Mouse (Mus musculus) gonadal fat pad, adult 2 months (tissue): ENCODE results near the gene Ginm1. TPM values are rescaled to one million over a fixed set of nuclear protein-coding genes. Genes with fewer than 3 reads are reported as not detected.
A peak's percentile ranks its signal among the peaks of the same experiment; 100 is the strongest.

Source experiments
- DNase-seq: peaks from one replicate; pipeline ENCODE4 v3.0.0-alpha.2; 2012; ENCODE audit warnings: low read depth
- polyA plus RNA-seq: library from polyadenylated mRNA; depleted of rRNA; stranded (reverse); fragments of >200 nt; gene quantifications from 2 replicates; pipeline ENCODE4 v1.2.3, GENCODE M21; 2012; rRNA removed

The Ginm1 gene
- polyA plus RNA-seq = 61.1 and 63.9 TPM in 2 replicates

- no peak for DNase-seq
Measured at GRCm38 (mm10) chr10:7792751-7793385, at the start of gene Ginm1, which contains the start of gene Ppil4. Gene Ginm1 (minus strand): TSS chr10:7792824. Gene Ppil4 (plus strand): TSS chr10:7792891.

- peak; percentile 81 for DNase-seq
Measured at GRCm38 (mm10) chr10:7841571-7842080, 49.0 kb upstream of the Ginm1 start.

DNA sequence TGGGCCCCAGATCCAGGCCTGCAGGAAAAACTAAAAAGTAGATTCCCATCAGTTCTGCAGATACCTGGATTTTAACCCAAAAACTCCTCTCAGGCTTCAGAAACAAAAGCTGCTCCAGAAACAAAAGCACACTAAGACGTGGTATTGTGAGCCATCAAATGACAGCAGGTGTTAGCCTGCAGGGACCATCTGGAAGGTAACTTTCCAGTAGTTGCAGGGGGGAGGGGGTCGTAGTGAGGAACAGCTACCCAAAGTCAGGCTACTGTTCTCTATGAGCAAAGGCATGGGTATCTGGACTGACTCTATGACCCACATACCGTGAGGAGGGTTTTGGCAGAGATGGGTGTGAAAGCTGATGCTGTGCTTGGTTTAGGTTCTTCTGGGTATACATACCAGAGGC, 48.2 kb upstream of the Ginm1 start:
- no peak for DNase-seq

- DNase-seq = no peak
Measured at GRCm38 (mm10) chr10:7840353-7840733, 47.7 kb upstream of the Ginm1 start.

GRCm38 (mm10) chr10:7839551-7840352, 47.1 kb upstream of the Ginm1 start:
- DNase-seq = no peak

GRCm38 (mm10) chr10:7838874-7839421, 46.3 kb upstream of the Ginm1 start:
- no peak for DNase-seq

DNA sequence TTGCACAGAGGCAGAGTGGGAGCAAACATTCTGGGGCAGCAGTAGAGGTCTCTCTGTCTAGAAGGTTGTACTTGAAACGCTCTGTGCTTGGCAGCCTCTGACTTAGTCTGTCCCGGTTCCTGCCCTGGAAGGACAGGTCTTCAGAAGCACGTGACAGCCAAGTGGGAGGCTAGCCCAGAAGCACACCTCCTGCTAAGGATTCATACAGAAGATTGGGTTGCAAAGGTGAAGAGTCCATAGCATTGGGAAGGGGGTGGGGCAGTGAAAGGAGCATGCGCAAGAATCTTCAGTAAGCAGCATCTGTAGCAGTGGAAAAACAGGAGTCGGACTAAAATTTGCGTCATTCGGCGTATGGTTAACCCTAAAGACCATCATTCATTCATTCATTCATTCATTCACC, 45.4 kb upstream of the Ginm1 start:
- DNase-seq = no peak

DNA sequence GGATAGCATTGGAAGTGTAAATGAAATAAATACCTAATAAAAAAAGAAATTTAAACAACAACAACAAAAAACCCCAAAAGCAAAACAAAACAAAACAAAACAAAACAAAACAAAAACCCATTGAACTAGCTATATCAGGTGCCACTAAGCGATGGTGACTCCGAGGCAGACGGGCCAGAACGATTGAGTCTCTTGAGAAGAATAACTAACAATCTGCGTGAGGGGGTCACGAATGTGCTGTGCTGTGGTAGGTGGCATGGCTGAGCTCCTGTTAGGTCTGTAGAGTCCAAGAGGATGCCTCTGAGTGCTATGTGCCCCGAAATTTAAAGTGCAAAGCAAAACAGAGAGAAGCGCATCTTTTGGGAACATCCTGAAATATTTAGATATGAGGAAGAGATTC, 44.8 kb upstream of the Ginm1 start:
- DNase-seq = no peak

DNA sequence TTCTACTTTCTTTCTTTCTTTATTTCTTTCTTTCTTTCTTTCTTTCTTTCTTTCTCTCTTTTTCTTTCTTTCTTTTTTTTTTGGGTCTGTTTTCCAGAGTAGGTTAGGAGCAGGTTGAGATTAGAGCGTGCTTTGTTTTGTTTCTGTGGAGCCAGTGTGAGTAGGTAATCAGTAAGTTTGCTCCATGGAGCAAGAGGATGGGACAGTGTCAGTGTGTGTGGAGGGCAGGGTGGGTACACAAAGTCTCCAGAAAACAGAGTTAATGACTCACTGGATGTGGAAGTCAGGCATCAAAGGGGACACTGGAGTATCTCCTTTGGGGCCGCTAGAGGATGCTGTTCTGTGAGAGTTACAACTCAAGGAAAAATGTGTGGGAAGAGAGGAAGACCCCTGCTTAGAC, 44.3 kb upstream of the Ginm1 start:
- no peak for DNase-seq

- DNase-seq = no peak
Measured at GRCm38 (mm10) chr10:7834671-7835225, 42.1 kb upstream of the Ginm1 start.

GRCm38 (mm10) chr10:7833377-7834165, 40.9 kb upstream of the Ginm1 start:
- DNase-seq = no peak

GRCm38 (mm10) chr10:7832171-7832676, 39.6 kb upstream of the Ginm1 start, which contains the start of gene Zc3h12d:
Gene Zc3h12d (plus strand): TSS chr10:7832470.
- no peak for DNase-seq

DNA sequence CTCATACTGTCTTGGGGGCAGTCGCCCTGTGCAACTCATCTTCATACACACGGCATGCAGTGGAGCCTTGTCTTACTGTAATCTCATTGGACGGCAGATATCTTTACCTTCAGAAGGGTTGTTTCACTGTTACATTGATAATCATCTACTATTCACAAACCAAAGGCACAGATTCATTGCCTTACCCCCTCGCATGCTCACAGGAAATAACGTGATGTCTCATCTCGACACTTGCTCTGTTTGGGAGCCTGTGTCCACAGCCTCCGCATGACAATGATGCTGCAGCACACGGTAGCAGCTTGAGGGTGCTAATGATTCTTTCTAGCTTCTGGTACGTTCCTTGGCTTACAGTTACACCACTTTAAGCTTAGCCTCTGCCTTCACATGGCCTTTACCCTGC, 33.5 kb upstream of the Ginm1 start:
- no peak for DNase-seq

DNA sequence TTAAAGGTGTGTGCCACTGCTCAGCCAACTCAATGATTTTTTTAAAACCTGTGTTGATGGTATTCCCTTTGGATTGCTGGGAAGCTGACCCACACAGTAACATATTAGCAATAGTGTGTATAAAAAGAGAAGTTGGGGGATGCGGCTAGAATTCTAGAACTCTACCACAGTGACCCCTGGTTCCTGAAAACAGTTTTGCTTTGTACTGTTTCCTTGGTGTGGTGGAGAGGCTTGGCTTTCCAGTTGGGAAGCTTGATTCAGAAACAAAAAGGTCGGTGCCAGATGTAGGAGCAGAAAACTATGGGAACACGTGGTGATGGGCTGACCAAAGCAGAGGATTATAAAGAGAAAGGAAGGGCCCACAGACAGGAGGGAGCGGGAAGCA, 32.6 kb upstream of the Ginm1 start:
- no peak for DNase-seq

DNA sequence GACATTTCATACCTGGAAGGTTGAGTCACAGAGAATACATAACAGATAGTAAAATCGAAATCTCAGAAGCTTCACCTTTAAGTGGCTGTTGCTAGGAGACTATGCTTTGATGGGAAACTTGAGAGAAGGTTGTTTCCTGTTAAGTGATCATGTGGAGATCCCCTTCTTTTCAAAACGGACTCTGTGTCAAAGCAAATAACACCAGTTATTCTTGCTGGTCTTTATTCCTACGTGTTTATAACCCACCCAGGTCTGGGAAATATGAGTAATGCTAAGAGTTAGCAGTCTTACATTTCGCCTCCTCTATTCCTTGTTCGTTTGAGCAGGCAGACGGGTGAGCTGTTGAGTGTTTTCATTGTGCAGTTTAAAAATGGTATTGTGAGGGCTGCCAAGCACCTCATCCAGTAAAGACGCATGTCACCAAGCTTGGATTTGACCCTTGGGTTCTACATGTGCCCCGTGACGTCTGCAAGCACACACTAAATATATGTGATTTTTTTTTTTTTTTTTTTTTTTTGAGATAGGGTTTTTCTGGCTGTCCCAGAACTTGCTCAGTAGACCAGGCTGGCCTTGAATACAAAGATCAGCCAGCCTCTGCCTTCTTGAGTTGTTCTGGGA, 32.1 kb upstream of the Ginm1 start:
- no peak for DNase-seq

DNA sequence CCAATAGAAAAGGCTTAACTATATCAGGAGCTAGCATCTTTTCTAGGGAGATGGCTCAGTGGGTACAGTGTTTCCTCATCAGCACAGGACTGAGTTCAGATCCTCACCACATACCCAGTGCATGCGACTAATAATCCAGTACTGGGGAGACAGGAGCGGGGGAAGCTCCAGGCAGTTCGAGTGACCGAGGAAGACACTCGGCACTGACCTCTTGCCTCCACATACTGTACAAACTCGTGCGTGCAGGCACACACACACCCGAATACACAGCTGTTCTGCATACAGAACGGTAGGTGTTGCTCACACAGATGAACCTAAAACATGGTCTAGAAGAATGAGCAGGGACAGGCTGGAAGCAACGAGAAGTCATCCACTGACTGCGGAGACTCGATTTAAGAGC, 29.4 kb upstream of the Ginm1 start:
- DNase-seq = no peak

- DNase-seq = no peak
Measured at GRCm38 (mm10) chr10:7820171-7820570, 27.5 kb upstream of the Ginm1 start.

- no peak for DNase-seq
Measured at GRCm38 (mm10) chr10:7819603-7820002, 27.0 kb upstream of the Ginm1 start.

GRCm38 (mm10) chr10:7819156-7819555, 26.5 kb upstream of the Ginm1 start:
- DNase-seq = no peak

GRCm38 (mm10) chr10:7818676-7819075, 26.1 kb upstream of the Ginm1 start:
- no peak for DNase-seq

GRCm38 (mm10) chr10:7816476-7816875, 23.9 kb upstream of the Ginm1 start:
- DNase-seq = no peak
